34 mouse cellular contexts compared by ENCODE assay signal in the genomic region with DNA sequence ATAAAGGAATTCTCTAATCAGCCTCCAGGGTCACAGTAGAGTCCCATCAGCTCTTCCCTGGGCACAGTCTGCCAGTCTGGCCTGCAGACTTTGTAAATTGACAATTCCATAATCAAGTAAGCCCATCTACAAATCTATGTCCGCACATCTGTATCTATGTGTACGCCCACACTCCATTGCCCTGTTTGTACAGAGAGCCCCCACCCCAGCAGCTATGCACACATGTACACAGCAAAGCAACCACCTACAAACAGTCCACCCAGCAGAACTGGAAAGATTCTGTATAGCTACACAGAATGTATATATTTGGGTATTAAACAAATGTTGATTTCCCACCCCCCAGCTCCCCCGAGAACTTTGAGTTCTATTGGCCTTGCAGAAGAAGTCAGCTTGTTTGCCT.
"Had no signal": no experiment of that assay in that cellular context is flagged by ENCODE, and none has a peak within 500 bp of the region (broad histone marks: within the 10 kb centered on the region; RNA-seq: fewer than 3 reads in every experiment).

No protein-coding gene starts in this region.

- H3K4me3 ChIP-seq: heart, embryonic 10.5 days; heart, embryonic 12.5 days; heart, embryonic 13.5 days; heart, embryonic 15.5 days; hindbrain, embryonic 10.5 days; hindbrain, embryonic 12.5 days; hindbrain, embryonic 13.5 days; hindbrain, embryonic 15.5 days; intestine, embryonic 15.5 days; kidney, embryonic 15.5 days; layer of hippocampus, adult 2 months had no signal

- H3K36me3 ChIP-seq: heart, embryonic 10.5 days; heart, embryonic 12.5 days; heart, embryonic 13.5 days; heart, embryonic 15.5 days; hindbrain, embryonic 10.5 days; hindbrain, embryonic 12.5 days; hindbrain, embryonic 13.5 days; hindbrain, embryonic 15.5 days; intestine, embryonic 15.5 days; kidney, embryonic 15.5 days had no signal

- H3K9ac ChIP-seq: heart, embryonic 12.5 days; heart, embryonic 13.5 days; heart, embryonic 15.5 days; hindbrain, embryonic 12.5 days; hindbrain, embryonic 13.5 days; hindbrain, embryonic 14.5 days; hindbrain, embryonic 15.5 days; intestine, embryonic 15.5 days; kidney, embryonic 15.5 days had no signal

- H3K27ac ChIP-seq: heart, embryonic 10.5 days; heart, embryonic 13.5 days; heart, embryonic 15.5 days; hindbrain, embryonic 10.5 days; hindbrain, embryonic 12.5 days; hindbrain, embryonic 13.5 days; hindbrain, embryonic 14.5 days; hindbrain, embryonic 15.5 days; hindbrain, postnatal 0 days; intestine, embryonic 15.5 days; kidney, embryonic 15.5 days; kidney, postnatal 0 days; layer of hippocampus, adult 2 months had no signal

- H3K27me3 ChIP-seq: hindbrain, embryonic 12.5 days; hindbrain, embryonic 13.5 days; hindbrain, embryonic 15.5 days; intestine, embryonic 15.5 days; kidney, embryonic 15.5 days had no signal

- H3K4me2 ChIP-seq: heart, embryonic 11.5 days; heart, embryonic 12.5 days; heart, embryonic 13.5 days; heart, embryonic 15.5 days; hindbrain, embryonic 12.5 days; hindbrain, embryonic 13.5 days; hindbrain, embryonic 14.5 days; hindbrain, embryonic 15.5 days; intestine, embryonic 15.5 days; kidney, embryonic 15.5 days had no signal

- H3K9me3 ChIP-seq: heart, embryonic 10.5 days; heart, embryonic 12.5 days; heart, embryonic 13.5 days; heart, embryonic 15.5 days; hindbrain, embryonic 10.5 days; hindbrain, embryonic 12.5 days; hindbrain, embryonic 13.5 days; hindbrain, embryonic 15.5 days; intestine, embryonic 15.5 days; kidney, embryonic 15.5 days had no signal

- DNase-seq: heart, postnatal 10 days; heart, postnatal 36 days; heart, postnatal 4 days; kidney, adult 11 months; kidney, adult 18-20 months; kidney, adult 2 months; kidney, adult 8-10 months; kidney, adult 9 months; kidney, postnatal 10 days; kidney, postnatal 14 days; kidney, postnatal 25 days; kidney, postnatal 36 days; kidney, postnatal 4 days; layer of hippocampus, adult 9-11 months; layer of hippocampus, postnatal 36 days had no signal

- ATAC-seq: hindbrain, embryonic 16.5 days; hindbrain, postnatal 0 days; inflammation-experienced regulatory T-cells, adult 6 months; intestine, embryonic 15.5 days; intestine, embryonic 16.5 days; intestine, postnatal 0 days had no signal

- H3K4me1 ChIP-seq: heart, embryonic 10.5 days; heart, embryonic 12.5 days; hindbrain, embryonic 12.5 days; hindbrain, embryonic 13.5 days; hindbrain, embryonic 15.5 days; intestine, embryonic 15.5 days had no signal
